Mouse (Mus musculus) right cerebral cortex, postnatal 14 days (tissue): ENCODE measurements around the gene Grb14.

Experiments
- DNase-seq: peaks from one replicate; pipeline ENCODE4 v3.0.0; 2022

Gene Grb14

GRCm38 (mm10) chr2:64973819-64974441 lies 50.9 kb downstream of the Grb14 start:
- DNase-seq: no peak

DNA sequence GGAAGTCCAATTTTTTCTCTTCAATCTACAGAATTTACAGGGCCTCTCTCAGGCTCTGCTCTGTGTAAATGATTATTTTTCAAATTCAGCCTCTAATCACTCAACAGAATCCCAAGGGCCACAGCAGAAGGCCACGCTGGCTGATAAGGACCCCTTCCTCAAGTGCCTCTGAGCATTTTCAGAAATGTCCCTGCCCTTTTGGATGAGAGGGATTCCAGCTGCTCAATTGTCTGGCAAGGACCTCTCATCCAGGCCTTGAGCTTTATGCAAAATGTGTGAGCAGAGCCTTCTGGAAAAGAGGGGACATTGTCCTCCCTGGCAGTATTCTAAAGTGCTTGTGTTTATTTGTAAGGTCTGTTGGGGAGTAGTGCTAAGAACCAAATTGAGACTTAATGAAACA lies 51.7 kb downstream of the Grb14 start:
- no peak for DNase-seq

DNA sequence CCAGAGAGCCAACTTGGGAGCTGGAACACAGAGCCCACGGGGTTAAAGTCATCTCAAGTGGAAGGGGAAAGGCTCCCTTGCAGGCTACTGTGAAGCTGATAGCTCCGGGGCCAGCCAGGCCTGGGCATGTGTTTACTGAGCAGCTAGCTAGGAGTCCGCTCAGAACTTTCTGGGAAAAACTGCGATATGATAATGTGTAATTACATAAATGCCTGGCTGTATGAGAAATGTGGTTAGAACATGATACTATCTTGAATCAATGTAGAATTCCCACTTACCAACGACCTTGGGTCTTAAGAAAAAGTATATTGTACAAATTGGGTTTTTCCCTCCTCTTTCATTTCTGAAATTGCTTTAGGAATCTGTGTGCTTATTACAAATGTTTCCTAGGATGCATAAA lies 53.0 kb downstream of the Grb14 start:
- DNase-seq: no peak

- no peak for DNase-seq
These were observed 53.8 kb downstream of the Grb14 start for GRCm38 (mm10) chr2:64970992-64971391.

DNA sequence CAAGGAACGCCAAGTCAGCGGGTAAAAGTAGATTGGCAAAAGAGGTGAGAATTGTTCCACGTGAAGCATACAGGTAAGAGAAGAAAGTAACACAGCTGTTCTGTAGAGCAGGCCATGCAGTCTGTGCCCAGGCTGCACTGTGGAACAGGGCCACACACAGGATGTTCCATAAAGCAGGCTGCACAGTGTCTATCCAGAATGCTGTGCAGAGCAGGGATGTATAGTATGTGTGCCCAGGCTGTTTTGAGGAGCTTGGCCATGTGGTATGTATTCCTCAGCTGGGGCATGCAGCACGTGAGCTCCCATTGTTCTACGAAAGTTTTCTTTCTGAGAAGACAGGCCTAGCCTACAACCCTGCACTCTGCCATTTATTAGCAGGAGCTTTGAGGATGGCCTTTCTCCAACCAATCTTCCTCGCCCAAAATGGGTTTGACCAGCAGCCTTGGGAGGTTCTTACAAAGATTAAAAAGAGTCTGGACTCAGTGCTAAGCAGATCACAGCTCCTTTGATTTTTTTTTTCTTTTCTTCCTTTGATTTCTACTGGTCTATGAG lies 57.8 kb downstream of the Grb14 start:
- no peak for DNase-seq

GRCm38 (mm10) chr2:64966323-64966722 lies 58.5 kb downstream of the Grb14 start:
- no peak for DNase-seq

DNA sequence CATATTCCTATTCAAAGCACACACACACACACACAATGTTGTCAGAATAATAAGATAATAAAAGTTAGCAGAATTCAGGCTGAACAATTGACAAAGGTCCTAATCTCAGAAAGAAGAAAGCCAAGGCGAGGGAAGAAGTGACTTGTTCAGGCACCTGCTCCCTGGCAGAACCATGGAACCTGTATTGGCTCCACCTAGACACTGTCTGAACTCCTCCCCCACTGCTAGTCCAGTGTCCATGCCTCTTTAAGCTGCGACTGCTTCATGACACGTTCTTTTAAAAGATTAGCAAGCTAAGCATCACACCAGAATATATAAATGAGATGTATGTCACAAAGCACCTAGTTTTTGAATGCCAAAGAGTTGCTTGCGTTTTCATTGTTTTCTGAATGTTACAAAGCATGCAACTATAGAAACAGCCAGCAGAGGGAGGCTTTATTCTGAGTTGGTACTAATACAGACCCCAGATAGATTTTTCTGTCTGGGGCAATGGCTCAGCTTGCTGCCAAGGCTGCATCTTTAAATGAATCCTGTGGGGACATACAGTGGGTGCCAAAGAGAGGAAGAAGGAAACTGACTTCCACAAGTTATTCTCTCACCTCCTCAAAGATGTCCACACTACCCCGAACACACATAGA lies 59.4 kb downstream of the Grb14 start:
- peak; percentile 27 for DNase-seq

- DNase-seq: no peak
These were observed 62.6 kb downstream of the Grb14 start for GRCm38 (mm10) chr2:64962196-64962595.

GRCm38 (mm10) chr2:64961381-64961780 lies 63.4 kb downstream of the Grb14 start:
- no peak for DNase-seq

GRCm38 (mm10) chr2:64959657-64960056 lies 65.1 kb downstream of the Grb14 start:
- no peak for DNase-seq

DNA sequence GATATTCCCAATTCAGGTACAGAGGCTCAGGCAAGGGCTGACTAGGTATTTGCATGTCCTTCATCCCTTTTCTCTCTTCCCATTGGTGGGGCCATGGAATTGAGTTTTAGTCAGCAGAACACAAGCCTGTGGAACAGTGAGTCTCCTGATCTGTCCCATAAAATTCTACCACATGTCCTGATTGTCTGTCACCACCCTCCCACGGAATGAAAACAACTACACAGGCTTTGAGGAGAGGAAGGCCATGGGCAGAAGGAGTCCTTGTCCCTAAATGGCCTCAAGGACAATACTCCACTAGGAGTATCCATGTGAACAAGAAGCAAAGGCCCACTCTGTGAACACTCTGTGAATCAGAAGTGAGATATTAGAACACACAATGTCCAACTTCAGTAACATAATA lies 69.3 kb downstream of the Grb14 start:
- DNase-seq: no peak

DNA sequence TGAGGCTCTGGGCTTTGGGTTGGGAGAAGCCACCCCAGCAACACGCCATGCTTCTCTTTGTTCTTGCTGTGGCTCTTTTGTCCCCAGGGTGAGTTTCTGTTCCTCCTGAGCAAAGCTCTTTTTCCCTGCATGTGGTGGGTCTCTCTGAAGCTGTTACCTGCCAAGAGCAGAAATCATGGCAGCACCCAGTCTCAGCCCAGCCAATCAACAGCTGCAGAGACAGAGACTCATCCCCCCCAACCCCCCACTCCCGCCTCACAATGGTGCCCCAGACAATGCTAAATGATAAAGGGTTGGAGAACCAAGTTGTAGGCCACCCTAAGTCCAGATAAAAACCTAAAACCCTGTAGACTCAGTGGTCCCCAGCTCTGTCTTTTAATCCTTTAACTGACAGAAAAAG lies 75.6 kb downstream of the Grb14 start:
- DNase-seq: no peak

DNA sequence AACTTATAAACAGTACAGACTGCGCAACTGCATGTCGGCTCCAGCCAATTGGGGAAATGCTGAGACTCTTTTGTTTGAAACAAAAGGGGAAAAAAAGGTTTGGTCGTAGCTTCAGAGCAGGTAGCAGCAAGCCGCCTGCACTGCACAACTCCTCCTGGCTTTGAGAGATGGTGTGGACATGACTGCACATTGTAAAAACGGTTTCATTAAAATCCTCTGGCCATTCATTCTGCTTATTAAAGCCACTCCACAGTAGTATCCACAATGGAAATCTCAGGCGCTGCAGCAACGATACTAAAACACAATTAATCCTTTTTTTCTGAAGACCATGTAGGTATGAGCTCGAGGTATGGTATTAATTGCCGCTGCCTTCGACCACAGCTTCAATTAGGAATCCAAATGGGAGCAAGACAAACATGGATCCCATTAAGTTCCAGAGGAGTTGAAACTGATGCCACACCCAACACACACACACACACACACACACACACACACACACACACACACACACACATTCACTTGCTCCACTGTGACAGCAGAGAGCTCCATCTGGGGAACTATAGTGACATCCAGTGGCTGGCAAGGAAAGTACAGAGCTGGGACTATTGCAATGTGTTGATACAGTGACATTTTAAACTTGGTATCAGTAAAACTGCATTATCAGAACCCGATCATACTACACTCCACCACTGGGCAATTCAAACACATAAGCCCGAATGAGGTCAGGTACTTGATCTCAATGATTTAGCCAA lies 76.2 kb downstream of the Grb14 start:
- DNase-seq: peak; percentile 35

DNA sequence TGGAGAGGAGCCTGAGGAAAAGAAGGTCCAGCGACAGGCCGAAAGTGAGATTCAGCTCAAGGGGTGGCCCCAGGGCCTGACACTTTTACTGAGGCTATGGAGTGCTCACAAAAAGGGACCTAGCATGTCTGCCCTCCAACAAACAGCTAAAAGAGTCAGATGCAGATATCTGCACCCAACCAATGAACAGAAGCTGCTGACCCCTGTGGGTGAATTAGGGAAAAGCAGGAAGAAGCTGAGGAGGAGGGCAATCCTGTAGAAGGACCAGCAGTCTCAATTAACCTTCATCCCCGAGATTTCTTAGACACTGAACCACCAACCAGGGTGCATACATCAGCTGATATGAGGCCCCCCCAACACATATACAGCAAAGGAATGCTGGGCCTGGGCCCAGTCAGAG lies 77.3 kb downstream of the Grb14 start:
- no peak for DNase-seq

GRCm38 (mm10) chr2:64920879-64921278 lies 103.9 kb downstream of the Grb14 start:
- no peak for DNase-seq

GRCm38 (mm10) chr2:64915448-64915847 lies 109.3 kb downstream of the Grb14 start:
- no peak for DNase-seq

DNA sequence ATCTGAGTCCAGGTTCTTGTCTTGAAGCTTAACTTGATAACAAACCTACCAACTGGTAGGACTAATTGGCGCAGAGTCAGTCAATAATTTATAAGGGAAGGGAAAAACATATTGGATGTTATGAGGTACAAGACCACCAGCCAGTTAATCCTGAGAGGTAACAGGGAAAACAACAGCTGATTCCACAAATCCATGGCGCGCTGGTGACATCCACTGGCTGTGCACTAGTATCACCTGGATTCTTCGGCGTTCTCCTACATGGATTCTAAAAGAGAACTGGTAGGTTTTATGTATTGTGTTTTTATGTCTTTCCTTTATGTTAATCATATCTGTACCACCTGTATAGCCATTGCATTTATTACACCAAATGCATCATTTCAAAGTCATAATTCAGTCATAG lies 119.9 kb downstream of the Grb14 start:
- DNase-seq: peak; percentile 35

GRCm38 (mm10) chr2:64897844-64898243 lies 126.9 kb downstream of the Grb14 start:
- no peak for DNase-seq

- no peak for DNase-seq
These were observed 131.6 kb downstream of the Grb14 start for GRCm38 (mm10) chr2:64893233-64893632.

- DNase-seq: no peak
These were observed 137.6 kb downstream of the Grb14 start for GRCm38 (mm10) chr2:64887098-64887757.

GRCm38 (mm10) chr2:64885696-64886095 lies 139.1 kb downstream of the Grb14 start:
- DNase-seq: peak; percentile 19

DNA sequence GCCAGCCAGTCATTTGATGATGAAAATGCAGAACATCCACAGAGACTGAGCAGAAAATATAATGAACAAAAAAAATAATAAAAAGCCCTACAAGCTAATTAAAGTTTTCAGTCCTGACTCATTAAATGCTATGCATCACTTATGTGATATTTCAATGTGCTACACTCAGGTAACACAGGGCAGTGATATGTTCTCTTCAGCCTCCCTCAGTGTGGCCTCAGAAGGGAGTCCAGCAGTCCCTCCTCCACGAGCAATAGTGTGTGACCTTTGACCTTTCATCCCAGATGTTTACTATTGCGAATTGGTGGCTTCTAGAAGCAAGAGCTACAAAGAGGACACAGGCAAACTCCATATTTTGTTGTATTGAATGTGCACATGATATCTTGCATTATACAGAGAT lies 146.5 kb downstream of the Grb14 start:
- no peak for DNase-seq
